Mouse (Mus musculus) CD4-positive, CD25-positive, alpha-beta regulatory T cell, adult 4 months (primary cell): Measurements from ENCODE around the gene Gm4881. TPM values are rescaled to one million over a fixed set of nuclear protein-coding genes. Genes with fewer than 3 reads are reported as not detected.
"Not testable (repeated sequence)": the region's sequence is repeated elsewhere in the genome, so short reads cannot be mapped to it uniquely, and the experiment has no call there.

Experiments
- ATAC-seq: one replicate; pipeline ENCODE4 v1.8.0; 2017
- polyA plus RNA-seq, 2 experiments: library from polyadenylated mRNA; unstranded; fragments of 100-300 nt; shearing (Covaris generic); gene quantifications; one replicate each; pipeline ENCODE4 v1.2.1; 2017

Gm4881 gene
- polyA plus RNA-seq, 2 experiments from 2014 or later: not detected

- ATAC-seq: no peak
These were observed 9.7 kb upstream of the Gm4881 start for GRCm38 (mm10) chr7:24953966-24954365.

- peak; percentile 59 for ATAC-seq
These were observed 5.8 kb upstream of the Gm4881 start for GRCm38 (mm10) chr7:24949958-24950623.

DNA sequence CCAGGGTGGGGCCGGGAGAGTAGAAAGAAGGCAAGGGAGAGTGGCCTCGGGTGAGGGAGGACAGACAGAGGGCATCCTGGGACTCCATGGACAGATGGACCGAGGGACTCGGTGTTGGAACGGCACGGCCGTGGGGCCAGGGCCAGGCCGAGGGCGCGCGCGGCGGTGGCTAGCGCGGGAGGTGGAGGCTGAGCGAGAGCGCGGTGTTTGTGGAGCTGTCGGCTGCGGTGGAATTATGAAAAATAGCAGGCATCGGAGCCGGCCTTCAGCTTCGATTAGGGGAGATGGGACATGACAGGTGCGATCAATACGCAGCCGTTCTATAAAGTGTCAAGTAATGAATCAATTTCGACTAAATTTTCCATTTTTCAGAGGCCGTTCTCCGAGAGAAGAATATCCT, 4.5 kb upstream of the Gm4881 start:
- ATAC-seq: no peak

DNA sequence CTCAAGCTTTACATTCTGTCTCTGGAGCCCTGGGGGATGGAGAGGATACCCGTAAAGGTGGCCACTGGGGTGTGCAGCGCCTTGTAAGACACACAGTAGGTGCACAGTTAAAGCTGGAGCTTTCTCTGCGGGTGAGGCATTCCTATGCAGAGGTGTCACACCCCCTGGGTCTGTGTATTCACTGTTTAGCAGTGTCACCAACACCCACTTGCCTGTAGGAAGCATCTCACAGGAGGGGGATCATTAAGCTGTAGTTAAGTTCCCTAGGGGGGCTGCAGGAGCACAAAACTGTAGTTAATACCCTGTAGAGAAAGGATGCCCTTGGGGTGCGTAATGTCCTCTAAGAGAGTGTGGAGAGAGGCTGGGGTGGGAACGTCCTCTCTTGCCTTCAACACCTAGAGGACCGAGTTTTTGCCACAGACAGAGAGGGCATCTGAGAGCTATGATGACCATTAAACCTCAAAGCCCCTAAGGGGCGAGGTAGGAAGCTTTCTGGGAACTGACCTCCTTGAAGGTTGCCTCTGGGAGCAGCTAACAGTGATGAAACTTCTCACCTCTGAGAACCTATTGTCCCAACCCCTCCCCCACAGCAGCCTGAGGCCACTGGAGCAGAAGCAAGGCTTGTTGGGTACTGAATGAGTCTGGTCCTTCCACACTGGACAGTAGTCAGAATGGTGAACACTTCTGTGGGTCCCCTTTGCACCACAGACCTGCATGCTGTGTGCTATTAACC, 3.2 kb upstream of the Gm4881 start:
- ATAC-seq: no peak

DNA sequence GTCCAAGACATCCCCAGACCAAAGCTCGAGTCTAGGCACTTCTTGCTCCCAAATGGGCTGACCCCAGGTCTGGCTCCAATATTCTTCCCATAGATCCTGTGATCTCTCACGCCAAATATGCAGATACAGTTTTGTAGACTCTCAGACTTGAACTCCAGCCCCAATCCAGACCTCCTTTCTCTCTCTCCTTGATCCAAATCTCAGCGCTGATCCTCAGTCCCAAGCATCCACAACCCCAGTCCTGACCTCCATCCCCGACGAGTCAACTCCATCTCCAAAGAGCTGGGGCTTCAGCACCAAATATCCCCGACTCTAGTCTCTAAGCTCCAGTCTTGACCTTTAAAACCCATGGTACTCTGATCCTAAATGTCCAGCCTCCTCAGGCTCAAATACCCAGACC, 653 bp downstream of the Gm4881 start:
- ATAC-seq: no peak

DNA sequence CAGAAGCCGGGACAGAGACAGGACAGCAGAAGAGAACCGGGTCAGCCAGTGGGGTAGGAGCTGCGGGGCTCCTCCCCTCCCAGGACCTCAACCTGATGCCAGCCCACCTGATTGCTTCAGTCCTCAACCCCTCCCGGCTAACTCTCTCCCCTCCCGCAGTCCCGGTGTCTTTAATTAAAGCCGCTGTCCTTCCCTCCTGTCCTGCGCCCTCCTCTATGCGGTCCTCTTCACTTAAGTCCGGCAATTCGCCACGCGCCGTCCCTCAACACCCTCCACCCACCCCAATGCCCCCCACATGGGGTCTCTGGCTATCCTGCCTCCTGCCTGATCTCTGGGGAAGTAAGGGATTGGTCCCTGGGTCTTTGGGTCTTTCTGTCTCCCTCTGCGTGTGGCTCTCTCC, 12.6 kb downstream of the Gm4881 start:
- ATAC-seq: no peak

- ATAC-seq: no peak
These were observed 13.8 kb downstream of the Gm4881 start for GRCm38 (mm10) chr7:24930475-24930874.

- peak; percentile 29 for ATAC-seq
These were observed 24.6 kb downstream of the Gm4881 start for GRCm38 (mm10) chr7:24919728-24920127.

- no peak for ATAC-seq
These were observed 25.5 kb downstream of the Gm4881 start for GRCm38 (mm10) chr7:24918763-24919323.

- ATAC-seq: no peak
These were observed 31.8 kb downstream of the Gm4881 start for GRCm38 (mm10) chr7:24912480-24912879.

GRCm38 (mm10) chr7:24907211-24907748, 37.0 kb downstream of the Gm4881 start:
- peak; percentile 71 for ATAC-seq

DNA sequence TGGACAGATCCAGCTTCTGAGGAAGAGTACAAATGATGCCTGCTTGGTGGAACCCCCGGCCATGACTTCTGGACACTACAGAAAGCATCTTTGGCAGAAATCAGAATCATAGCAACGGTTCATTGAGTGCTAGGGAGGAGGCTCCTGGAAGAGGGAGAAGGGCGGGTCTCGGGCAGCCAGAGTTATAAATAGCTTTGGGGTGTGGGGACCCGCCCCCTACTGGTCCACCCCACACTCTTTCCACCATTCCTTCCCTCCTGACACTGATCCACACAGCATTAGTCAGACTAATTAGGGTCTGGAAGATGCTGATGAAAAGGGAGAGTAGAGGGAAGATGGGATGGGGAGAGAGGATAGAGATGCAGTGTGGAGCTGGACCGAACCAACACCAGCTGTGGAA, 37.7 kb downstream of the Gm4881 start:
- no peak for ATAC-seq

GRCm38 (mm10) chr7:24904936-24905335, 39.4 kb downstream of the Gm4881 start:
- no peak for ATAC-seq

GRCm38 (mm10) chr7:24904070-24904483, 40.2 kb downstream of the Gm4881 start:
- peak; percentile 74 for ATAC-seq

DNA sequence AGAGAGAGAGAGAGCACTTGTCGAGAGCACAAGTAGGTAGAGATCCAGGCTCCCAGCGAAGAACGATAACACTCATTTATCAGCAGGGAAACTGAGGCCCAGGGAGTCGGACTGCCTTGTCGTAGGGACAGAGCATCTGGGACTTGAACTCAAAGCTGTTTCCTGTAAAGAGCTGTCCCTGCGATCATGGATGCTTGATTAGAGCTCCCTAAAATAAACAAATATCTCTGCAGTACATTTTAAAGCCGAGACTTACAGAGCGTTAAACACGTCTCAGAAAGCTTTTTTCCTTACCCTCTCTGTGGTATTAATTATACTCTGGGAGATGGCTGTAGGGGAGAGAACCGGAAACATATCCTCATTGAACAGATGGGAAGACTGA, 40.9 kb downstream of the Gm4881 start:
- ATAC-seq: no peak

DNA sequence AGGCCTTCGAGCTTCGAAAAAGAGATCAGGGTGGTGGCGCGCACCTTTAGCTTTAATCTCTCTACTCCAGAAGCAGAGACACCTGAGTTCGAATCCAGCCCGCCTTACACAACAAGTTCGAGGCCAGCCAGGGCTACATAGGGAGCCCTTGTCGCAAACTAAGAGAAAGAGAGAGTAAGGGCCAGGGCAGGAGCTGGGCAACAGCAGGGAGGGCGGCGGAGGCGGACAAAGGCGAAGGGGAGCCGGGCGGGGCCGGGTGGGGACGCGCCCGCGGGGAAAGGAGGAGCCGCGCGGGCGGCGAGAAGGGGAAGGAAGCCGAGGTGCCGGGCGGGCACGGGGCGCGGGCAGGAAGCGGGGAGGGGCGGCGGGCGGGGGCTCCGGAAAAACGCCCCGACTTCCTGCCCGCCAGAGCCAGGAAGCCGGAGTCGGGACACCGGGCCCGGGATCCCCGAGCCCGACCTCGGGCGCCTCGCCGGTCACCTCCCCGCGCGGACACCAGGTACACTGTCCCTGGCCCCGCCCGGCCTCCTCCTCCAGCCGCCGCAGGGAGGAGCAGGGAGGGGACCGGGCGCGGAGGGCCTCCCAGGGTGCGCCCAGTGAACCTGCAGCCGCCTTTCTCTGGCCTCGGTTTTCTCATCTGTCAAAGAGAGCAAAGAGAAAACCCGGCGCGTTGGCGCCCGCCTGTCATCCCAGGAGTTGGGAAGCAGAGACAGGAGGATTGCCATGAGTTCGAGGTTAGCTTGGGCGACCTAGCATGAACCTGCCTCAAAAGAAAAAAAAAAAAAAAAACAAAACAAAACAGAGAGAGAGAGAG, 41.5 kb downstream of the Gm4881 start, which contains the start of gene Arhgef1:
Gene Arhgef1 (plus strand): TSS at position 283 of the 814 bp plus-strand sequence.
- peak; percentile 15 for ATAC-seq

DNA sequence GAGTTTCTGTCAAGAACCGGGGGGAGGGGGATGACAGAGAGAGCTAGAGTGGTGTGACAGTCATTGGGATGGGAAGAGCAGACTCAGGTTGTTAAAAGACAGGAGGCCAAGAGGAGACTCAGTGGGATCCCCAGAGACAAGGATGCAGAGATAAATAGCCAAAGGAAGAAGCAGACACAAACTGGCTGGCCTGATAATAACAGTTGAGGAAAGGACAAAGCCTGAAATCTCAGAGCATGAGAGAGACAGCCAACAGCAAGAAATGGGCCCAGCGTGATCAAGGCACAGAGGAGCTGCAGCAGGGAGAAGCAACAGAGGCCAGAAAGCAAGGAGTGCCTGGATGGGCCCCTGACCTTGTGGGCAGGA, 42.0 kb downstream of the Gm4881 start:
- no peak for ATAC-seq

DNA sequence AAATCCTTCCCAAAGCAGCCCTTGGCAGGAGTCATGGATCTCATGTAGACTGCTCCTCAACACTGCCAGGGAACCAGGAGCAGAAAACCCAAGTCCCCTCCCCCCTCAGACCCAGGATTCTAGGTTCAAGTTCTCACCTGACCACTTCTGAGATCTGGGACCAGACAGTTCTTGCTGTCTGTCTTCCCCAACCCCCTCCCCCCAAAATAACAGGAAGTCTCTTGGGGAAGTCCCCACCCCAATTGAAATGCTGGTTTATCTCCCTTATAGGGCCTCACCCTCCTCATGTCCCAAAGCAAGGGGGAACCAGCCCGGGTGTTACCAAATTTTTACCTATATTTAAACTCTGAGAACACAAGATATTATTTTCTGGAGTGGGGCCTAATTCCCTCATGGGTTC, 42.5 kb downstream of the Gm4881 start:
- ATAC-seq: peak; percentile 44

- ATAC-seq: no peak
These were observed 43.2 kb downstream of the Gm4881 start for GRCm38 (mm10) chr7:24901114-24901513.

DNA sequence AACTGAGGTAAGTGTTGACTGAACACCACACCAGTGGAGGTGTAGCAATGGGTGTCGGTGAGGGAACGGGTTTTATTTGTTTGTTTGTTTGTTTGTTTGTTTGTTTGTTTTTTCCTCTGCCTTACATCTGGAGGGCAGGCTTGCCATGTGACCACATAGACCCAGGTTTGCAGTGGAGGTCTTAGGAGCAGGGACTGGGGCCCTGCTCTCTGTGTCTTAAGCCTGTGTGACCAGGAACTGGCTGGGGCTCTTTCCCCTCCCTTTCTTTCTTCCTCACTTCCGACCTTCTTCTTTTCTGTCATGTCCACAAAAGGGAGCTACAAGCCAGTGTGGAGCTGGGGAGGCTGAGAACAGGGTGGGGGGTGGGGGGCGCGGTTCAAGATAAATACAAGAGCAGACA, 46.3 kb downstream of the Gm4881 start:
- no peak for ATAC-seq

- ATAC-seq: no peak
These were observed 47.1 kb downstream of the Gm4881 start, which contains the start of gene Cd79a for GRCm38 (mm10) chr7:24897224-24897623. Gene Cd79a (plus strand): TSS chr7:24897381.

GRCm38 (mm10) chr7:24896269-24896668, 48.0 kb downstream of the Gm4881 start:
- no peak for ATAC-seq

DNA sequence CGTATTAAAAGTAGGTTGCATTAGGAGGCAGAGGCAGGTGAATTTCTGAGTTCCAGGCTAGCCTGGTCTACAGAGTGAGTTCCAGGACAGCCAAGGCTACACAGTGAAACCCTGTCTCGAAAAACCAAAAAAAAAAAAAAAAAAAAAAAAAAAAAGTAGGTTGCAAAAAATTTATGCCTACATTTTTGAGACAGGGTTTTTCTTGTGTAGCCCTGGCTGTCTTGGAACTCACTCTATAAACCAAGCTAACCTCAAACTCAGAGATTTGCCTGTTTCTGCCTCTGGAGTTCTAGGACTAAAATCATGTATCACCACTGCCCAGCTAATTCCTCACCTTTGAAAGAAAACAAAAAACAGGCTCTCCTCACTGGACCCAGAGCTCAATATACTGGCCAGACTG, 48.5 kb downstream of the Gm4881 start:
- not testable (repeated sequence) for ATAC-seq
